Mouse (Mus musculus) lung, postnatal 0 days (tissue): ENCODE measurements at regions not wholly inside any gene's neighbourhood (a gene's known extent, or its start where the extent isn't known, plus 50 kb on each side); places are given as distances from the start of the nearest gene placed in this dataset.

ENCODE experiments used
- CTCF ChIP-seq: IDR thresholded peaks from 2 replicates; pipeline ENCODE4 v1.5.1; 2016; ENCODE audit warnings: antibody characterized with exemption, mild to moderate bottlenecking
- EP300 ChIP-seq: IDR thresholded peaks from 2 replicates; pipeline ENCODE4 v1.6.1; 2016; ENCODE audit warnings: antibody characterized with exemption, mild to moderate bottlenecking, control low read depth

DNA sequence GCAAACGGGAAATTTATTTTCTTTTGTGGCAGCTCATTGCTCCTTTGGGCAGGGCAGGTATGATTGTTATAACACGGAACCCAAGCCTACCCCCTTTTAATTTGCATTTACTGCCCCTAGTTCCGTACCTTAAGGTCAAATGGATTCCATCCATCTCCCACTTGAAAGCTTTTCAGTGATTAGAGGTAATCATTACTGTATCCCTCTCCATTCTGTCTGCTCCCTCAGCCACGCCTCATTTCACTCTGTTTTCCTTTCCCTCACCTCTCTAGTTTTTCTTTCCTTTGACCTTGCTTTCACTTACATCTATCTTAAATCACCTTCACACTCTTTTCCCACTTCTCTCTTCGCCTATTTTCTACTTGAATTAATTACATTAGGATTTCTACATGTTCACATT lies 481.2 kb upstream of the Pdzrn3 start:
- TF ChIP-seq CTCF (no peak), EP300 (no peak)
